Mouse (Mus musculus) bone marrow, adult 2 months (tissue): Measurements from ENCODE around the gene Esrrb.

Source experiments
- CTCF ChIP-seq: fragments of 200-500 bp; IDR thresholded peaks from 2 replicates; pipeline ENCODE4 v1.5.1; 2011; ENCODE audit warnings: low read length, control low read depth; ENCODE audit not compliant: control insufficient read depth, insufficient read depth
- POLR2A ChIP-seq: fragments of 200-500 bp; IDR thresholded peaks from 2 replicates; pipeline ENCODE4 v1.6.1; 2011; ENCODE audit warnings: low read depth, mild to moderate bottlenecking, control low read depth, low read length, borderline replicate concordance; ENCODE audit not compliant: control insufficient read depth

DNA sequence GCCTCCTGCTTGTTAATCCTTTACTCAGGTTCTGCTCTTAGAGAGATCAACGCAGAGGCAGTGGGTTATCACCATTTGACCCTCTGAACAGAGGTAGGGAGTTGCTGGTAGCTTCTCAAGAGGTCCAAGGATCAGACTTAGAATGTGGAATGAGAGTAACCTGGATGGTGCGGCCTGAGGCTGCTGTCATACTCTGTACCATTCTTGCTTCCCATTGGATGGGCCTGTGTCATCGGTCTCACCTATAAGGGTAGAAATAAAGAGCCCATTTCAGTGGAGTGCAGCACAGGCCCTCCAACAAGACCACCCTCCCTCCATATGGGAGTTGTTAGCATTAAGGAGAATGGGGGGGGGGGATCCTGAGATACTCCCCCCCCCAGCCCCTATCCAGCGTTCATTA, 143.0 kb downstream of the Esrrb start:
- TF ChIP-seq POLR2A (no peak), CTCF (no peak)
